Mouse (Mus musculus) ovary, adult 18-20 months (tissue): Measurements from ENCODE around the gene 1700010I14Rik.

Experiments
- DNase-seq: peaks from one replicate; pipeline ENCODE4 v3.0.0; 2022; ENCODE audit warnings: low spot score, mixed read lengths

Gene 1700010I14Rik

DNA sequence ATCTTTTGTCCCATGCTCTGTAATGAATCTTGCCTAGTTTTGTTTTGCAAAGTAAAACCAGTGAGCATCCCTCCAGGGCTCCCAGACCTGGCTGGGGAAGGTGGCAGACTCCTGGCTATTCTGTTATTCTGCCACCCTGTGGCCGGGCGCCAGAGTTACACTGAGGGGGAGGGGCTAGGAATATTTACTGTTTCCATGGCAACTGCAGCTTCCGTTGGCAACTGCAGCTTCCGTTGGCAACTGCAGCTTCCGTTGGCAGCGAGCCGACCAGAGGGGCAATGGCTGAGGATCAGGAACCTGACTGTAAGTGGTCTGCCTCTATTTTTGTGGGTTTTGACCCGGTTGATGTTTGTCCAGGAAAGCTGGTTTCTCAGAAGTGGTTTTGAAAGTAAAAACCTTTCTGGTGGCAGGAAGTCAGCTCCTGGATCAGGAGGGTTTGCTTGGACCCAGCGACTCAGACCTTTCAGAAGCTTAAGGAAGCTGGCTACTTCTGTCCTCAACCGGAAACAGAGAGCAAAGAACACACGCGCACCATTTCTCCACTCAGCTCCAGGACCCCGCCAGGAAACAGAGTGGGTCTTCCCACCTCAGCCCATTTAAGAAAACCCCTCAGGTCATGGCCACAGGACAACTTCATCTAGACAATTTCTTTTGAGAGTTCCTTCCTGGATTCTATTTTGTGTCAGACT is at the start of gene 1700010I14Rik:
TSS of gene 1700010I14Rik (plus strand) at position 215 of the 689 bp plus-strand sequence.
- peak; percentile 81 for DNase-seq

DNA sequence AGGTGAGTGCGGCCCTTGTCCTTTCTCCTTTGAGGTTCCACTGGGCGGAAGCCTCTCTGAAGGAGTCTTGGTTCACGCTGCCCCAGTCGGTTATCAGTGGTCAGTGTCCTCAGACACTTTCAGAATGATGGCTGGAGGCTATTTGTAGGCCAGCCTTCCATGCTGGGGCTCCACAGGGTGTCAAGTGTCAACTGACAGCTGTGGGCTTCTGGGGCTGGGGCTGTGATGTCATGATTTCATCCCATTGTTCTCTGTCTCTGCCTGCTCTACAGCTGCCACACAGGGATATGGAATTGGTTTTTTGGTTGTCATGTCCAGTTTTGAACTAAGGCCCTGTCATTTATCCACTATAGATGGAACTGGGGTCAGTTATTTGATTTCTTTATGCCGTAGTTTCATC is 36.5 kb upstream of the 1700010I14Rik start:
- DNase-seq, result no peak

DNA sequence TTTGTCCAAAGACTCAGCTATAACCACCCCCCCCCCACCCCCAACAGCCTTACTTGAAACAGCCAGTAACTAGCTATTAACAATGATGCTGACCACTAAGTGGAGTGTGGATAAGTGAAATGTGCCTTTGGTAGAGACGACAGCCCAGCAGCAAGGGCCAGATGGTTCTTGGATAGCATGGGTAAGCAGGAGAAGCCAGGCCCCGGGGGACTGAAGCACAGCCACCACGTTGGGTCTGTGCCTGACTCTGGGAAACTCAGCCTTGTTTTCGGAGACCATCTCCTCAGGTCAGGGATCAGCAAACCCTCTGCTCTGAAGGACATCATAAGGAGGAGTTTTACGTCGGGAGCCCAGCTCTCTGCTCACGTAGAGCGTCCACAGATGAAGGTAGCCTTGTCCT is 35.2 kb upstream of the 1700010I14Rik start:
- DNase-seq, result no peak

DNA sequence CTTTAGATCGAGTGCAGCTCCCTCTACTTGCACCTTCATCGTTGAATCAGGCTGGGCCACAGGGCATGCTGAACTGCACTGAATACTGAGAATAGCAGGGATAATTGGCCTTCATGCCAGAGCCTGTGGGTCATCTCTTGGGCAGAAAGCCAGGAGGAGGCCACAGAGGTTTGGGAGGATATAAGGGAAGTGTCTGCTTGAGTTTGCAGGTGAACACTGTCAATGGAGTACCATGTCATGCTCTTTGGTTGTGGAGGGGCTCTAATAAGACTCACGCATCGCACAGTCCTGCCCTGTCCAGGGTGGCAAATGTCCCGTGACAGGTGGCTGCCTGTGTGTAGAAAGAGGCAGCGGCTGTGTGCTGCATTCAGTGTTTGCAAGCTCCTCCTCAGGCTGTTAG is 30.0 kb upstream of the 1700010I14Rik start:
- DNase-seq, result no peak

DNA sequence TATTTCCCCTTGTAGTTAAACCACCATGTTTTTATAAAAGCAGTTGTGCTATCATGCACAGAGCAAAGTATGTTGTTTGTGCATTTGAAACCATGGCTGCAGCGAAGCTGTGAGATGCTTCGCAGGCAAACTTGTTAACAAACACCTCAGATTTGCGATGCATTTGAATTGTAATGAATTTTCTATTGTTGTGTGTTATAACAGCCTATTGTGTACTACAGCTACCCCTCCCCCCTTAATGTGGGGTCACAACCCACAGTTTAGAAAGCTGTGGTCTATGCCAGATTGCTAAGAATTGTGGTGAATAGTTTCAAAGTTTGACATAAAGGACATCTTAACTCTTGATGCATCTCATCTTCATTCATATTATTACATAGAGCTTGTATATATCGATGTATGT is 27.7 kb upstream of the 1700010I14Rik start:
- DNase-seq, result no peak

DNA sequence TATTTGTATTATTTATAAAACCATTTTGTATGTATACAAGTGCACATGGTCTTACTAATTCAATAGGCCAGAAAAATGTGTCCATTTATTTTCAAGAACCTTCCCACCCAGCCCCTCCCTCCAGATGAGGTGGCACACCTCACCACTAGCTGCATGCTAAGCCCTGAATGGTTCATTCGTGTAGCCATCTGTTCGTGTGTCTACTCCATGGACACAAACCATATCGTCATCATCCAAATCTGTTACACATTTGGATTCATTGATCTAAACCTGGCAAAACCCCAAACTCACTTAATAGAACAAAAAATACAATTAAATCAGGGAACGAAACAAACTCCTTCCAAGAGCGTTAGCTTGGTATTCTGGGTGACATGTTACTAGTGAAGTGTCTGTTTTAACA is 27.0 kb upstream of the 1700010I14Rik start:
- no peak for DNase-seq

DNA sequence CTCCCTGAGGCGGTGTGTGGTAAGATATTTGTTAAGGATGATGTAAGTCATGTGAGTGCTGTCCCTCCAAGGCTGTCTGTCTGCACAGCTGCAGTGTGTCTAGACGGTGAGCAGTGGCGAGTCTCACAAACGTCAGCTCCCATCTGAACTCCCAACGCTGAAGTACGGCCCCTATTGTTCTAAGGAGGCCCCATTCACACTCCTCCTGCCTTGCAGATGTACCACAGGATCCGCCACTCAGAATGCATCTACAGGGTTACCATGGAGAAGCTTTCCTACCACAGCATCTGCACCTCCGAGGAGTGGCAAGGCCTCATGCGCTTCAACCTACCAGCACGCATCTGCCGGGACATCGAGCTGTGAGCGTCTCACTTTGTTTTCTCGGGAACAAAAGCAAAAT is 26.5 kb upstream of the 1700010I14Rik start:
- no peak for DNase-seq

DNA sequence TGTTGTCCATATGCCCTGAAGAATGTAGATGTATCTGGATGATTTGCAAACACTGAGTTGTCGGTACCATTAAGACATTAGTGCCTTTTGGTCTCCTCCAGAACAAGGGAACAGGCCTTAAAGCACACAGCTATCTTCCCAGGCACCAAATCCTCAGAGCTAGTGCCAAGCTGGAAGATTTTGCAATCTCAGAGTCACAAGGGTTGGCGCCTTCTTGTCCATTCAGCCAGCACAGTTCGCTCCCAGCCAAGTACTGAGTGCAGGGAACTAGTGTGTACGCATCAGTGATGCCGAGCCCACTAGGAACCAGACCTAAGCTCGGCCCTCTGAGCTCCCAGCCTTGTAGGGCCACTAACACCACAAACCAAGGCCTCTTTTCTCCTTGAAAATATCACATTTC is 23.0 kb upstream of the 1700010I14Rik start:
- no peak for DNase-seq

DNA sequence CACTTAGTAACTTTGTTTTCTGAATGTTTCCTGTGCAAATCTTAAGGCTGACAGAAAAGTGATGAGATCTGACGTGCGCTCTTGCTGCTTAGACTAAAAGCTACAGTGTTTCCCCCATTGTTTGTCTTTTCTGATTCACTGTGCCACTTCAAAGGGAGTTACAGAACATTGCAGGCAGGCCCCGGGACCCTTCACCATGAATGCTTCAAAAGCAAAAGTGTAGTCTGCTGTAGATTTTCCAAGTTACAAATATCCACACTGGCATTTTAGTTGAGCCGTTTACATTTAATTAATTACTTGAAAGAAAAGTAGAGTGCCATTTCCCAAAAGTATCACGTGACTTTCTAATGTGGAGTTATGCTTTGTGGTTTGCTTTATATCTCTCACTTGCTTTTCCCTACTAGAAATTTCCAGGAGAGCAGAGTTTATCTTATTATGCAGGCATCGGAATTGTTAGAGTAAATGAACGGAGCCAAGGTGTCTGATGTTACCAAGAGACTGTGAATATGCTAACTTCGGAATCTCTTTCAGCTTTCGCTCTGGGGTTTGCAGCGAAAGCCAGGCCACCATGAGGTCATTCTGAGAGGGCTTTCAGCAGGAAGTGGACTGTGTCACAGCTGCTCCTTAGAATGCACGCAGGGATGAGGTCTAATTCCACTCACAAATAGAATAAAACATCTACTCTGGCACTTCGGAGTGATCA is 15.8 kb upstream of the 1700010I14Rik start:
- DNase-seq, result no peak

DNA sequence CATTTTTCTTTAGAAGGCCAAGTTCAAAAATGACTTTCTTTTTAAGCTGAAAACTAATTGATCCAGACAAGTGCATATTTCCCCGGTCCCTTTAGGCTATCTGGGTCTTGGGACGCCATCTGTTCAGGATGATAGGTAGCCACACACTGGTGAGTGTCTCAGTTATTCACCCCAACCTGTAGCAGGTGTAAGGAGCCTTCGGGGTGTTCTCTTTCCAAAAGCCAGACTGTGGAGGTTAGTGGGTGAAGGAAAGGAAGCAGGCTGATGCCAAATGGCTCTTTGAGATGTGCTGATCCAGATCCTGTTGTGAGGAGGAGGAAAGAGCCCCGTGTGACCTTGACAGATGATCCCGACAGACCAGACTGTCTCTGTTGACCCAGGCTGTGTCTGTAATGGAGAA is 14.8 kb upstream of the 1700010I14Rik start:
- DNase-seq, result no peak

DNA sequence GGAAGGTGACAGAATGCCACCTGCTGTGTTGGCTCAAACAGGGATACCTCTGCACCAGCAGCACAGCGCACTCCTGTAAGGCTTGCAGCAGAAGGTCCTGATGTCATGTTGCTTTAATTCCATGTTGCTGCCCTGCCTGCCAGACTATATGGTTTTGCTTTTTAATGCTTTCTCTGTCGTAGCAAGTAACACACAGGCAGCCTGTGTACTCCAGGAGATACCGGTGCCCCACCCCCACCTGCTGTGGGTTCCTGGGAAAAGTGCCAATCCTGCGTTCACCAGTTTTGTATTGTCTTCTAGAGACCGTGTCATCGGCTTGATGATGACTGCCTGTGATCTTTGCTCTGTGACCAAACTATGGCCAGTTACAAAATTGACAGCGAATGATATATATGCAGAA is 13.7 kb upstream of the 1700010I14Rik start:
- DNase-seq, result no peak

DNA sequence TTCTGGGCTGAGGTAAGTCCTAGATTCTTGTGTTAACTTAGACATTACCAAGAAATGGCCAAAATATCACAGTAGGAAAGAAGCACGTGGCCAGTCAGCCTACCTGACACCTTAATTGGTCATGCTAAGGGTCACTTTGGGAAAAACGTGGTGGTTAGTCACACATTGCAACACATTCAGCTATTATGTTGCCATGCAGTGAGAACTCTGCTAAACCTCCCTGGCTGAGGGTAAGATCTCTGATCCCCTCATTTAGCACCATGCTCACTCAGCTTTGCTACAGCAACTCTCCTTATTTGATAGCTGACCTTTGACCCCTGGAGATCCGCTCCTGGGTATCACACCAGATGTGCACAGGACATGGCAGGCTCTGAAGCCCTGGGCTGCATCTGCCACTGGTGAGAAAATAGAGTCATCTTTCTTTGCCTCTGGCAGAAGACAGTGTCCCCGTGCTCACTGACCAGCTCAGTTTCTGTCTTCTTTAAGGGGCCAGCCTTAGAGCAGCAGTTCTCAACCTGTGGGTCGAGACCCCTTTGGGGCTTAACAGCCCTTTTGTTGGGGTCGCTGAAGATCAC is 13.2 kb upstream of the 1700010I14Rik start:
- no peak for DNase-seq

DNA sequence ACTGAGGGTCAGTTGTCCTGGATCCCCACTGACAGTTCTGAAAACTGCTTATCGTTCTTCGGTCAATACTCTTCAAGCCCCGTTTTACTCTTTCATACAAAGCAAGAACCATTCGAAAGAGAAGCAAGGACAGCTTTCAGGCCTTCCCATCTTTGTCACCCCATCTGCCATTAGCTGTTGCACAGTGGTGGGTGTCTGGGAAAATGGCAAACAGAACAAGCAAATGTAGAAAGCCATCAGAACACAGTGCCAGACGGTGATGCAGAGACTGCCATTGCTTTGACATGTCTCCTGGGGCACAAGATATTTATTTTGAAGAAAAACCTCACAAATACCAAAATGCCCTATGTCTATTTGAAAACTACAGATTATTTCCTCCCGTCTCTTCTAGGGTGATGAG is 11.4 kb upstream of the 1700010I14Rik start:
- no peak for DNase-seq

DNA sequence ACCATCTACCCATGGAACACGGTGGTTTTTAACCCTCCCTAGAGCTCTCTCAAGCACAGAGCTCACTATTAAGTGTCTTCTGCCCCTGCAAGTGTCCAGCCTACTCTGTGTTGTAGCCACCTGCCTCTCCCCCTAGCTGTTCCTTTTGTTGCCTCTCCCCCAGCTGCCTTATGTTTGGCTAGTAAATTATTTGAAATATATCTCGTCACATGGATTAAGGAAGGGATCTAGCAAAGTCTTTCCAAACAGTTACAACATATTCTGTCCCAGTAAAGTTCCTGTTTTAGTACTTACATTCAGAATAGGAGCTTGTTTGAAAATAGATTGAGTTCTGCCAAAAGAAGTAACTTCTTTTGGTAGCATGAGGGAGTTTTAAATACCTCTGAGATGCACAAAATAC is 10.9 kb upstream of the 1700010I14Rik start:
- DNase-seq, result no peak

DNA sequence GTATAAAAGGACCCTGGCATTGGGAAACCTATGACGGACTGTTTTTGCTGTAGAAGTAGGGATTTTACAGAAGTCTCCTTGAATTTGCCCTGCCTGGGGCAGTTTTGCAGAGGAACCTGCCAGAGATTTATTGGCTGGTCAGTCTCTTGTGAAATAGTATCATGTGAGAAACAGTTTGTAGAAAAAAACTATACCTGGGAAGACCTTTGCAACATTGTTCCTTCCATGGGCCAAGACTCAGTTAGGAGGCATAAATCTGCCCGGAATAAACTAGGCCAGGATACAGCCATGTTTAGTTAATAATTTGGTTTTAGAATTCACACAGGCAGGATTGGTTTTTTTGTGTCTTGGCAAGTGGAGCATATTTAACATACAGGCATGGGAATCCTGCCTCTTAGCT is 4.6 kb upstream of the 1700010I14Rik start:
- no peak for DNase-seq

DNA sequence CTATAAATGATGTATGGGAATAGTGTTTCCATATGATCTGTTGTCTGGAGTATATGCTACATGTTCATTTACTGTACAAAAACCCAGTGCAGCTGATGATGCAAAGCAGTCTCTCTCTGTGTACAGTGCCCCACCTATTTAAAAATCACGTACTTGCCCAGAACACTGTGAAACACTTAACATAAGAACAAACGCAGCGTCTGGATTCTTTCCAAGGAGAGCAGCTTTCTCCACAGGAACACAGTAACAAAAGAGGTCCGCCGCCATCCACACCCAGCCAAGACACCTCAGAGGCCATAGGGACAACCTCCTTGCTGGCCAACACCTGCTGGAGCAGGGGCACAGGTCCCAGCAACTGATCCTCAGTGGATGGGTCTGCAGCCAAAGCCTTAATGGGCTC is 2.4 kb upstream of the 1700010I14Rik start:
- no peak for DNase-seq

DNA sequence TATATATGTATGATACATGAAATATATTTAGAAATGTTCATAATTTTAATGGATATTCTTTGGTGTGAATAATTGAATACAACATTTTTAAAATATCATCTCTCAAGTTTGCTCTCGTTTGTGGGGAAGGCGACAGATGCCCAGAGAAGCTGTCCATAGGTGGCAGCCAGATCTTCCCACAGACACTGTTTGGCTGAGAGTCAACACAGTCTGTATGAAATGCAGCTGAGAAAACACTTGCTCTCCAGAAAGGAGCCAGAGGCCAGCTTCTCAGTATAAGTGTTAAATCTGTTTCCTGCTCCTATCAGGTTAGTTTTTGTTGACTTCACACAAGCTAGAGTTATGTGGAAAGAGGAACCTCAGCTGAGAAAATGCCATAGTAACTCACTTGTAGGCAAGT is 1.6 kb upstream of the 1700010I14Rik start:
- no peak for DNase-seq

DNA sequence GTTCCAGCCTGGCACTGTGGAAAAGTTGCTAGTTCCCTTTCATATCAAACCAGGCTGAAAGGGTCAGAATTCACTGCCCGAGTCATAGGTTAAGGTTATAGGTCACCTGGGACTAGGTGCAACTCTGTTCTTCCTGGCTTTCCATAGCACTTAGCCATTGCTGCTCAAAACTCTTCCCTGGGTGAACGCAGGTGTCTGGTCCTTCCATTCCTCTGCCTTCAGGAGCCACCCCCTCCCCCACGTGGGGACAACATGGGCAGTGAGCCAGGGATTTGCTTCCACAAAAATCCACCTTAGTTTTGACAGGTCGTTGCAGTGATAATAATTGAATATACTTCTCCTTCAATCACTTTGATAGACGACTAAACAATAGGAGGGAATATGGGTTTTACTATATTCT is 764 bp upstream of the 1700010I14Rik start:
- no peak for DNase-seq

DNA sequence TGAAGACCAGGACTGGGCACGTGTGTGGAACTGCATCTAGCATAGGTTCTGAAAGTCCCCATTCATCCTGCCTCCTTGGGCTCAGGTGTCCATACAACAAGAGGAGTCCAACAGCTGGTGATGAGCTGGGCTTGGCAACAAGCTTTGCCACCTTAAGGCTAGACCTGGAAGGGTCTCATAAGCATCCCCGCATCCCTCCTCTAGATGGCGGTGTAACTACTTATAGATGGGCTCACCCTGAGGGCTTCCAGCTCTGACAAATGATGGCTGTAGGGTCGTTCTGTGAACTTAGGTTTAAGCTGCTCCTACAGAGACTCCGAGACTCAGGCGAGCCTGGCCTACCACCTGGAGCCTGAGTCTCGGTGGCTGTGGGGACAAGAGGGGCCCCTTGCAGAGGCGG is 3.0 kb downstream of the 1700010I14Rik start:
- no peak for DNase-seq

DNA sequence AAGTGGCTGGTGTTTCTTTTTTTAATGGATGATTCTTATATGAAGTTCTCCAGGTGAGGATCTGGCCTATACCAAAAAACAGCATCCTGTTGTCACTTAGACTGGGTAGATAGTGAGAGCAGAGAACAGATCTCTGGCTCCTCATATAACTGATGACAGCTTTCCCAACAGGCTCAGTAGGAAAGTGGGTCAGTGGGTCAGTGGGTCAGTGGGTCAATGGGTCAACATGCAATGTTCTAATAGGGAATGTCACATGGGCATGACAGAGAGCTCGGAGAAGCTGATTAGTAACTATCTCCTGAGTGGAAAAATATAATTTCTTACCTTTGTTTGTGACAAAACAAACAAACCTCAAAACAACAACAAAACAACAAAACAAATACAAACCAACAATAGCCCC is 7.2 kb downstream of the 1700010I14Rik start:
- DNase-seq, result no peak

DNA sequence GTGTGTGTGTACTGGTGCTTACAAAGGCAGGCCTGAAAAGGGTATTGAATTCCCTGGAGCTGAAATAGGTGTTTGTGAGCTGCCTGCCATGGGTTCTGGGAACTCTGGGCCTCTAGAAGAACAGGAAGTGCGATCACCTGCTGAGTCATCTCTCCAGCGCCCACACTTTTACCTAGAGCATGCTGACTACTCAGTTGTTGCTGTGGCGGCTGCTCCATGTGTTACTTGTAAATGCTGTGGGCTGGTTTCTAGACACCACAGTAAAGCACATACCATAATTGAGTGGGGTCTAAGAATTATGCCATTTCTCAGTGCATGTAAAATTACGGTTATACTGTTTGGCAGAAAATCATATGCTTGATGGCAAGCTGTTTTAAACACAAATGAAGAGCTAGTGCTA is 14.3 kb downstream of the 1700010I14Rik start:
- DNase-seq, result no peak

DNA sequence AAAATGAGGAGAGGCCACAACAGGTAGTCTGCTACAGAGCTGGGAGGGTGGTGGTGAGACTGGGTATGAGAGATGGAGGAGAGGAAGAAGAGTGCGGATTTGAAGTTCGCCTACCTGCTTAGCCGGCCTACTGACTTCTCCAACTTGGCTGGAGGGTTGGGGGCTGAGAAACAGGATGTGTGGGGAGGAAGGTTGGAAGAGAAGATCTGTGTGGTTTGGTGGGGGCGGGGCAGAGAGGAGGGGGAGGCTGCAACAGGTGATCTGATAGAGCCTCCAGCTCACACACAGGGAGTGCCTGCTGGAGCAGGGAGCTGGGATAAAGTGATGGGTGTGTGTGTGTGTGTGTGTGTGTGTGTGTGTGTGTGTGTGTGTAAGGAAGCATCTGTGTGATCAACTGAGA is 16.4 kb downstream of the 1700010I14Rik start:
- no peak for DNase-seq

DNA sequence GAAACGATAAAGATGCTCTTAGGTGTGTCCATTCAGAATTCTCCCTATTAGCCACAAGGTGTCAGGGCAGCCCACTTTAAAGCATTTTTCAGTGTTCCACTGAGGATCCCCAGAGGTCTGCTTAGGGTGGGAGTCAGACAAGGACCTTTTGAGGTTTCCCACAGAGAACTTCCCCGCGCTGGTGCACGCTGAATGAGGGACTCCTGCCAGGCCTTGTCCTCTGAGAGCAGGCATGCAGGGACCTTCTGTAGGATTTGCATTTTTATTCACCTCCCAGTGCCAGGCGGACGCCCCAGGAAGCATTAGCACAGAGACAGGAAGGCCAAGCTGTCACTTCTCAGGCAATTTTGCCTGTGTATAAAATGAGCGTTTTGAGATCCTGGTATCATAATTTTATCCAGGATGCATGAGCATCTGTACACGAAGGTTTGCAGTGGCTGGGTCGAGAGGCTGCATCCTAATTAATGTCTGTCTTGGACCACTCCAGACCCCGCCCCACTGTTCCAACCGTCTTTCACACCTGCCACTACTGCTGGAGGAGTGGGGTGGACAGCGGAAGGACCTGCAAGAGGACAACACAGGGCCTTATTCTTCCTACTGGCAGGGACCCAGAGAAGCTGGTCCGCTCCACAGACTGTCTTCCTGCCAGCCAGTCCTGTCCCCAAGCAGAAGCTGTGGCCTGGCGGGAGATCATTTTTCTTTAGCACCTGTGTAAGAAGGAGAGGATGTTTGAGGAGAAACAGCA is 35.2 kb downstream of the 1700010I14Rik start:
- no peak for DNase-seq
